Mouse (Mus musculus) kidney, embryonic 16.5 days (tissue): Measurements from ENCODE around the gene Chuk. TPM values are rescaled to one million over a fixed set of nuclear protein-coding genes. Genes with fewer than 3 reads are reported as not detected.

Experiments
- ATAC-seq: fragments of 200-750 bp; cut with Nextera tagmentation; 2 replicates; pipeline ENCODE4 v1.8.0; 2017; ENCODE audit warnings: moderate TSS enrichment; ENCODE audit not compliant: low FRiP score, low TSS enrichment
- H3K27ac ChIP-seq: fragments of 300-500 bp; sonication (generic); 2 replicates; pipeline ENCODE4 v1.5.1; 2014; ENCODE audit warnings: low read length
- H3K27me3 ChIP-seq: fragments of 300-500 bp; sonication (generic); 2 replicates; pipeline ENCODE4 v1.6.1; 2014; ENCODE audit warnings: low read length, control low read depth, mixed read lengths; ENCODE audit not compliant: insufficient read depth
- H3K36me3 ChIP-seq: fragments of 300-500 bp; sonication (generic); 2 replicates; pipeline ENCODE4 v1.6.1; 2014; ENCODE audit warnings: low read length, control low read depth, mixed read lengths; ENCODE audit not compliant: insufficient read depth
- H3K4me1 ChIP-seq: fragments of 300-500 bp; sonication (generic); 2 replicates; pipeline ENCODE4 v1.6.1; 2014; ENCODE audit warnings: low read length, control low read depth, mixed read lengths; ENCODE audit not compliant: insufficient read depth
- H3K4me2 ChIP-seq: fragments of 300-500 bp; sonication (generic); replicated peaks from 2 replicates; pipeline ENCODE4 v1.6.1; 2014; ENCODE audit warnings: low read depth, low read length
- H3K4me3 ChIP-seq: fragments of 300-500 bp; sonication (generic); 2 replicates; pipeline ENCODE4 v1.5.1; 2014; ENCODE audit warnings: mild to moderate bottlenecking, low read length
- H3K9ac ChIP-seq: fragments of 300-500 bp; sonication (generic); replicated peaks from 2 replicates; pipeline ENCODE4 v1.6.1; 2014; ENCODE audit warnings: low read length
- H3K9me3 ChIP-seq: fragments of 300-500 bp; sonication (generic); 2 replicates; pipeline ENCODE4 v1.6.1; 2016; ENCODE audit warnings: low read length, control low read depth
- WGBS: fragments of 180-500 bp; shearing (Covaris S2); extraction: QIAGEN DNeasy Blood & Tissue Kit; methylation state at CpG from one replicate; pipeline ENCODE4 v1.1.7; 2014; 5-methylcytosine and 5-hydroxymethylcytosine counted together
- polyA plus RNA-seq: library from polyadenylated mRNA; unstranded; fragments of >200 nt; fragmentation: Nextera tagmentation; extraction: Ambion mirVana; gene quantifications from 2 replicates; pipeline ENCODE4 v1.2.1, GENCODE M21; 2015

Chuk gene
- polyA plus RNA-seq, 1 experiment from 2014 or later = 52.6 TPM

DNA sequence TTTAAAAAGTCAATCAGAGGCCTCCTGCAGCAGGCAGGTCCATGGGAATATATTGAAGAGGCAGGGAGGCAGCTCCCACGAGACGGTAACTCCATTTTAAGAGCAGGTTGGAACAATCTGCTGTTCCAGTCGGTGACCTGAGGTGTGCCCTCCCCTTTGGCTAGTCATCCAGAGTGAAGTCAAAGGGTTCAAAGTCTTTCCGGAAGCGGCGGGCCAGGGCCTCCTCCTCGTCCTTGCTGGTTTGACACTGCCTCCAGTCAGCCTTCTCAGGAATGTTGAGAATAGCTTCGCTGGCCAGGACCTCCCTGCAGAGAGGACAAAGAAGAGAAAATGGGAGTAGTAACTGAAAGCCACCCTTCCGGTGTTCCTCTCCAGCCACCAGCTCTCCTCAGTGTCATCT, 3.1 kb upstream of the Chuk start:
- Histone ChIP-seq H3K9ac (no peak overlapping the region), H3K27ac (peak overlapping the region; percentile 56), H3K27me3 (no peaks in the 10 kb centered on the region), H3K9me3 (no peaks in the 10 kb centered on the region), H3K4me1 (peaks cover 13% of the 10 kb centered on the region), H3K36me3 (peaks cover 36% of the 10 kb centered on the region), H3K4me3 (no peak overlapping the region), H3K4me2 (no peak overlapping the region)
- 53% methylated on average over 9 of the region's 9 CpGs for WGBS
- ATAC-seq = no peak; the same call in 1 of the 2 replicates

DNA sequence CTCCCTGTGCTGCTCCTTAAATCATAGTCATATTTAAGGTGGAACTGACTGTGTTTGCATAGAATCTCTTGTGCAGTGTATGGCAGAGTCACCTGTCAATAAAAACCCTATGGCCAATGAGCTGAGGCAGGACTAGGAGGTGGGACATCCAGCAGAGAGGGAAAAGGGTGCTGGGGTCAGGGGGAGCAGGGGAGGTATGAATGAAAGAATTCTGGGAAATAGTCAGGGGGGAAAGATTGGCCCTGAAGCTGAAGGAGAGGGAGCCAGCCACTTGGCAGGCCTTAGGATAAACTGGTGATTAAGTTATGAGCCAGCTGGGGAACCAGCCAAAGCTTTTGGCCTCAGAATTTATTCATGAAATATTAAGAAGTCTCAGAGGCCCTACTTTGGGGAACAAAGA, 1.7 kb upstream of the Chuk start:
- no peaks in the 10 kb centered on the region for H3K27me3 ChIP-seq
- peaks cover 23% of the 10 kb centered on the region for H3K4me1 ChIP-seq
- no peak overlapping the region for H3K27ac ChIP-seq
- H3K4me3 ChIP-seq = no peak overlapping the region
- H3K4me2 ChIP-seq = no peak overlapping the region
- no peak for ATAC-seq
- H3K36me3 ChIP-seq = peaks cover 29% of the 10 kb centered on the region
- no peaks in the 10 kb centered on the region for H3K9me3 ChIP-seq
- no peak overlapping the region for H3K9ac ChIP-seq

DNA sequence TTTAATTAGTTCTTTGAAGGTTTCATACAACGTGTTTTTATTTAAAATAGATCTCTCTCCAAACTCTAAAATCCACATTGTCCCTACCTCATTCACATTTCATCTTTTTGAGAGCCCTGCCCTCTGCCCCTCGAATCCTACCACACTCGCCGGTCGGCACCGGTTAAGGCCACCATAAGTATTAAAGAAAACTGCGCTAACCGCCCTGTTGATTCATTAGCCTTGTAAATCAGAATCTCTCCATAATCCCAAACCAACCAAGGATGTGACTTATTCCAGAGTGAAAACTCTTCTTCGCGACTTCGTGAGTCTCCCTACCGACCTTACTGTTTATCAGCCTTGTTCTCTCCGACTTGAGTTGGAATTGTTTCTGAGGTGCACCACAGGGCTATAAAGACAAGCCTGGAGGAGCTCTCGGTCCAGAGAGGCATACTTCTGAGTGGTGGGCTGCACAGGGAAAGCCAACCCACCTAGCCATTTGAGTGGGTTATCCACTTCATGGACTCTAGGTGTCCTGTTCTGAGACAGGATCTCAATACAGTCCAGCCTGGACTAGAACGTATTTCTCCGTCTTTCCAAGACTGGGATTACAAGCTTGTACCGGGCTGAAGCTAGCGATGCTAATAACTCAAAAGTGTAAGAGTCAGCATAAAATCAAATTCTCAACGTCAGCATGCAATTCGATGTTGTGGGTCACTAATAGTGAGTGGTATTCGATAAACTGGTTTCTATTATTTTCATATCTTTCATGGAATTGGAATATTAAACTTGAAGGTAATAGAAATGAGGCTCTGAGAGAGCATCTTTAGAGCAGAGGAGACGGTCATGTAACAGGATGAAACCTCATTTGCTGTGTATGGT, 611 bp upstream of the Chuk start:
- ATAC-seq = peak; percentile 37; the same call in 1 of the 2 replicates
- Histone ChIP-seq H3K4me2 (peak overlapping the region; percentile 86), H3K36me3 (peaks cover 18% of the 10 kb centered on the region), H3K27ac (peak overlapping the region; percentile 74), H3K4me1 (peaks cover 23% of the 10 kb centered on the region), H3K9me3 (no peaks in the 10 kb centered on the region), H3K27me3 (no peaks in the 10 kb centered on the region), H3K4me3 (peak overlapping the region; percentile 96), H3K9ac (peak overlapping the region; percentile 95)
- WGBS = 29% methylated on average over 22 of the region's 22 CpGs

DNA sequence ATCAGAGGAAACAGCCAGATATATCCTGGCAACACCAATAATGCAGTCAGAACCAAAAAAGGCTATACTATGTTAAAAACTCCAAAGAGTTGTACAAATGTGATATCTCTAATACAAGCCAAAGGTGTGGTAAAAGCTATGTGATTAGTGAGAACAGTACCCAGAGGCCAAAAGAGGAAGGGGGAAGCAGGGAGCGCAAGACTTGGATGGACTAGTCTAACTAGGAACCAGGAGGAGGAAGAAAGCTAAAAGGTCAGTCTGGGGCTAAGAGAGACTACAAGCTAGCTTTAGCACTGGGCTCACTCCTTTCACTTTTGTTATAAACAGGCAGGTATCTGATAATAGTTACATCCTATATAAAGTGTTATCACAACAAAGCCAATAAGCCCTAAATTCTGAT, 2.9 kb downstream of the Chuk start:
- H3K27ac ChIP-seq = no peak overlapping the region
- 92% methylated on average over 1 of the region's 1 CpGs for WGBS
- H3K4me1 ChIP-seq = peaks cover 23% of the 10 kb centered on the region
- ATAC-seq = no peak
- H3K36me3 ChIP-seq = peaks cover 8% of the 10 kb centered on the region
- H3K9me3 ChIP-seq = no peaks in the 10 kb centered on the region
- no peak overlapping the region for H3K4me2 ChIP-seq
- no peak overlapping the region for H3K9ac ChIP-seq
- H3K27me3 ChIP-seq = no peaks in the 10 kb centered on the region
- no peak overlapping the region for H3K4me3 ChIP-seq

GRCm38 (mm10) chr19:44103001-44103400, 4.3 kb downstream of the Chuk start:
- no peaks in the 10 kb centered on the region for H3K27me3 ChIP-seq
- no peak overlapping the region for H3K9ac ChIP-seq
- WGBS = 76% methylated on average over 3 of the region's 3 CpGs
- H3K4me3 ChIP-seq = no peak overlapping the region
- no peak overlapping the region for H3K4me2 ChIP-seq
- H3K27ac ChIP-seq = no peak overlapping the region
- ATAC-seq = no peak
- peaks cover 21% of the 10 kb centered on the region for H3K4me1 ChIP-seq
- peaks cover 15% of the 10 kb centered on the region for H3K36me3 ChIP-seq
- no peaks in the 10 kb centered on the region for H3K9me3 ChIP-seq

DNA sequence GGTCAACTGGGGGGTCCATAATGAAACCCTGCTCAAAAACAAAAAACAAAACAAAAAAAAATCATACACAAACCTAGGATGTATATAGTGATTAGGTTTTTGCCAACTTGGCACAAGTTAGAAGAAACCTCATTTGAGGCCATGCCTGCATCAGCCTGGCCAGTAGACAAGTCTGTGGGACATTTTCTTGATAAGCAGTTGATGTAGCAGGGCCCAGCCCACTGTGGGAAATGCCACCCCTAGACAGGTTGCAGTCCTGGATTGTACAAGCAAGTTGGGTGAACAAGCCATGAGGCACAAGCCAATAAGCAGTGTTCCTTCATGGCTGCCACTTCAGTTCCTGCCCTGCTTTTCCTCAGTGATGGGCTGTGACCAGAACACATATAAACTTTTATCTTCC, 6.4 kb downstream of the Chuk start:
- H3K9me3 ChIP-seq = peaks cover under 1% of the 10 kb centered on the region
- H3K4me2 ChIP-seq = no peak overlapping the region
- no peak overlapping the region for H3K27ac ChIP-seq
- peaks cover 27% of the 10 kb centered on the region for H3K36me3 ChIP-seq
- no peak for ATAC-seq
- no peak overlapping the region for H3K9ac ChIP-seq
- no peaks in the 10 kb centered on the region for H3K27me3 ChIP-seq
- no peak overlapping the region for H3K4me3 ChIP-seq
- peaks cover 10% of the 10 kb centered on the region; the same call in 1 of the 2 replicates for H3K4me1 ChIP-seq

- WGBS = 74% methylated on average over 3 of the region's 3 CpGs
- peaks cover 29% of the 10 kb centered on the region for H3K36me3 ChIP-seq
- H3K27me3 ChIP-seq = no peaks in the 10 kb centered on the region
Observed at GRCm38 (mm10) chr19:44086278-44086677, 21.0 kb downstream of the Chuk start.

DNA sequence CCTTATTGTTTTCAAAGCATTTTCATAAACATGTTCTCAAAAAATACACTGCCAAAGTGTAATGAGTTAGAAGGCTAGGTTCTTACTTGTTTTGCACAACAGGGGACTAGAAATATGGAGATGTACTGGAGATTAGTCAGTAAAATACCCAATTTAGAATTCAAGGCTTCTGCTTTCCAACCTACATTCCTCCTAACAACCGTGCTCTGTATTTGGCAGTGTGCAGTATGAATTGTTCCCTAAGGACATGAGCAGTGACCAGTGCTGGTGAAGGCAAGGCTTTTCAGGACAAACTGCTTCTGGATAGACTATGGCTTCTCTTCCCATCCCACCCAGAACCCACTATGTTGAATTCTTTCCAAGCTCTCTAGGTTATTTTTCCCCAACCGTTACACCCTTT, 26.4 kb downstream of the Chuk start:
- H3K27me3 ChIP-seq = no peaks in the 10 kb centered on the region
- no peaks in the 10 kb centered on the region for H3K9me3 ChIP-seq
- H3K4me2 ChIP-seq = no peak overlapping the region
- WGBS = 86% methylated on average over 2 of the region's 2 CpGs
- H3K27ac ChIP-seq = no peak overlapping the region
- H3K9ac ChIP-seq = no peak overlapping the region
- 0 out of 2 replicates have a peak, but pooled peaks cover 2% of the 10 kb centered on the region for H3K4me1 ChIP-seq
- no peak overlapping the region for H3K4me3 ChIP-seq
- peaks cover 35% of the 10 kb centered on the region for H3K36me3 ChIP-seq
- no peak for ATAC-seq

More at GRCm38 (mm10) chr19:44086278-44086677, 21.0 kb downstream of the Chuk start:
- Histone ChIP-seq H3K4me3 (no peak overlapping the region), H3K4me2 (no peak overlapping the region), H3K4me1 (no peaks in the 10 kb centered on the region), H3K27ac (no peak overlapping the region), H3K9ac (no peak overlapping the region), H3K9me3 (no peaks in the 10 kb centered on the region)
- no peak for ATAC-seq

DNA sequence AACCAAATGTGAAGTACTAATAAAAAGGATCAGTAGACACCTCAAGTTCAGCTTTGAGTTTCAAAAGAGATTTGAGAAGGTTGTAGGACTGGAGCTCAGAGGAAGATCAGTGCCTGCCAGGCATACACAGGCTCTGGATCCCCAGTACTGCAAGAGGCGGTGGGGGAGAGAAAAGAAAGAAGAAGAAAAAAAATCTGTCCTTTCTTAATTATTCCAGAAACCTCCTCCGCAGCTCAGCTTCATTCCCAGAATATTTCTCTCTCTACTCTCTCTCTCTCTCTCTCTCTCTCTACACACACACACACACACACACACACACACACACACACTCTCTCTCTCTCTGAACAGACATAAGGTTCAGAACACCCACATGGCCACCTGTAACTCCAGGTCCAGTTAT, 27.3 kb downstream of the Chuk start:
- 74% methylated on average over 2 of the region's 2 CpGs for WGBS
- no peak for ATAC-seq
- peaks cover 40% of the 10 kb centered on the region for H3K36me3 ChIP-seq
- no peaks in the 10 kb centered on the region for H3K9me3 ChIP-seq
- H3K27ac ChIP-seq = no peak overlapping the region
- no peak overlapping the region for H3K4me2 ChIP-seq
- 0 out of 2 replicates have a peak, but pooled peaks cover 2% of the 10 kb centered on the region for H3K4me1 ChIP-seq
- H3K27me3 ChIP-seq = no peaks in the 10 kb centered on the region
- no peak overlapping the region for H3K4me3 ChIP-seq
- no peak overlapping the region for H3K9ac ChIP-seq

GRCm38 (mm10) chr19:44077024-44077423, 30.3 kb downstream of the Chuk start:
- Histone ChIP-seq H3K36me3 (peaks cover 34% of the 10 kb centered on the region), H3K4me2 (no peak overlapping the region), H3K27ac (peak overlapping the region; percentile 82), H3K27me3 (no peaks in the 10 kb centered on the region), H3K4me3 (no peak overlapping the region), H3K9me3 (no peaks in the 10 kb centered on the region), H3K9ac (no peak overlapping the region), H3K4me1 (0 out of 2 replicates have a peak, but pooled peaks cover 2% of the 10 kb centered on the region)
- peak; percentile 89 for ATAC-seq
- WGBS = 54% methylated on average over 4 of the region's 4 CpGs
